Mouse (Mus musculus): Measurements from ENCODE around the gene AC131692.1. TPM values are rescaled to one million over a fixed set of nuclear protein-coding genes. Genes with fewer than 3 reads are reported as not detected.
"Not testable (repeated sequence)": the region's sequence is repeated elsewhere in the genome, so short reads cannot be mapped to it uniquely, and the experiment has no call there.

Gene AC131692.1
- polyA plus RNA-seq, 1 experiment from 2014 or later = 0.42 TPM

DNA sequence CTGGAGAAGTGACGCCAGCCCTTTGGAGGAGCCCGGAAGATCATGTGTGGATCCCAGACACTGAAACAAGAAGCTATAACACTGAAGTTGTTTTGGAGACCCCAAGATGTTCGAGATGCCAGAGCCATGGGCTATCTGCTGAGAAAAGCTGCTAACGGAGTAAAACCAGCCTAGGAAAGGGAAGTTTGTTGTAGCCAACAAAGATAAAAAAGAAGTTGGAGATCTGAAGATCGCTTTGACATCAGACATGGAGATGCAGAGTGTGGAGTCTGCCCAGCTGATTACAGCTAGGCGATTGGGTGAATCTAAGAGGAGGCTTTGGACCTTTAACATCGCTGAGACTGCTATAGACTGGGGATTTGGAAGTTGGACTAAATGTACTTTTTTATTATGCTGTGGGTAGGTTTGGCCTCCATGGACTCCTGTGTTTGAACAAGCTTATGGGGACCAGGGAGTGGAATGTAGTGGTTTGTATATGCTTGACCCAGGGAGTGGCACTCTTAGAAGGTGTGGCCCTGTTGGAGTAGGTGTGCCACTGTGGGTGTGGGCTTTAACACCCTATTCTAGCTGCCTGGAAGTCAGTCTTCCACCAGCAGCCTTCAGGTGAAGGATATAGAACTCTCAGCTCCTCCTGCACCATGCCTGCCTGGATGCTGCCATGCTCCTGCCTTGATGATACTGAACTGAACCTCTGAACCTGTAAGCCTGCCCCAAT lies 36.4 kb downstream of the AC131692.1 start:
- H3K4me1 ChIP-seq = peaks cover 13% of the 10 kb centered on the region
- WGBS = 81% methylated on average over 7 of the region's 7 CpGs
- not testable (repeated sequence) for H3K27me3 ChIP-seq (ENCODE audit: low read depth, poor library complexity, severe bottlenecking); DNase-seq (ENCODE audit: low spot score); H3K9me3 ChIP-seq (replicated peaks); H3K27ac ChIP-seq (replicated peaks); H3K4me3 ChIP-seq
- peaks cover 15% of the 10 kb centered on the region for H3K36me3 ChIP-seq

DNA sequence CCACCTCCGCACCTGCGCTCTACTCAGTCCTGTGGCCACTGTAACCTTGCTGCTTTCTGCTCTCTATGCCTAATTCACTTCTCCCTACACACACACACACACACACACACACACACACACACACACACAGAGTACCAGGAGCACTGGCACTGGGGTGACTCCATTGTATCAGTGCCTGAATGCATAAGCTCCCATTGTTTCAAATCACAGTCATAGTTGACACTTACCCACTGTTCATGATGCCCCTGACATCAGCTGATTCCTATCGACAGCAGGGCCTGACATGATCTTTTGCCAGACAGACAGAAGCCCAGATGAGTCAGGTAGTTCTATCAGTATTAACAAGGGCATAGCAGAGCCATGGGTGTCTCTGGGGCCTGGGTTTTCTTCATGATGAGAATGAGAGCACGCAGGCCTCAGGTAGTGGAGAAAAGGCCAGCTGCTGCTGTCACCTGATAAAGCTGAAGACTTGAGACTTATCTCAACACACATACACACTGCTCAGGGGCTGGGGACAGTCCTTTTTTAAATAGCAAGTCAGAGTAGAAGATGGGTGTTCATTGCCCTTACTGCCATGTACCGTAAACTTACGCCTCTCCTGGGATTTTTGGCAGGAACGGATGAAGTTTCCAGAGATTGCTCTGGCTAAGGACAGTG lies 38.1 kb downstream of the AC131692.1 start:
- H3K27ac ChIP-seq (replicated peaks) = no peak overlapping the region
- 89% methylated on average over 7 of the region's 7 CpGs for WGBS
- no peak overlapping the region for H3K4me3 ChIP-seq
- DNase-seq (ENCODE audit: low spot score) = no peak
- peaks cover 13% of the 10 kb centered on the region for H3K4me1 ChIP-seq
- peaks cover 32% of the 10 kb centered on the region for H3K36me3 ChIP-seq
- no peaks in the 10 kb centered on the region for H3K9me3 ChIP-seq (replicated peaks)
- no peaks in the 10 kb centered on the region for H3K27me3 ChIP-seq (ENCODE audit: low read depth, poor library complexity, severe bottlenecking)

DNA sequence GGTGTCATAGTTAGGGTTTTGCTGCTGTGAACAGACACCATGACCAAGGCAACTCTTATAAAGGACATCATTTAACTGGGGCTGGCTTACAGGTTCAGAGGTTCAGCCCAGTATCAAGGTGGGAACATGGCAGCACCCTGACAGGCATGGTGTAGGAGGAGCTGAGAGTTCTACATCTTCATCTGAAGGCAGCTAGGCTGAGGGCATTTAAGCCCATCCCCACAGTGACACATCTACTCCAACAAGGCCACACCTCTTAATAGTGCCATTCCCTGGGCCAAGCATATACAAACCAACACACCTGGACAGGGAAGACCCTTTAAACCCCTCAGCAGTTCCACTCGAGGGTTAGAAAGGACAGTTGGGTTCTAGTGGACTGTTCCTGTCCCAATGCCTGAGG lies 39.0 kb downstream of the AC131692.1 start:
- not testable (repeated sequence) for H3K4me1 ChIP-seq; H3K27me3 ChIP-seq (ENCODE audit: low read depth, poor library complexity, severe bottlenecking); DNase-seq (ENCODE audit: low spot score); H3K9me3 ChIP-seq (replicated peaks); H3K27ac ChIP-seq (replicated peaks); H3K4me3 ChIP-seq
- 48% methylated on average over 1 of the region's 1 CpGs for WGBS
- peaks cover 41% of the 10 kb centered on the region for H3K36me3 ChIP-seq

DNA sequence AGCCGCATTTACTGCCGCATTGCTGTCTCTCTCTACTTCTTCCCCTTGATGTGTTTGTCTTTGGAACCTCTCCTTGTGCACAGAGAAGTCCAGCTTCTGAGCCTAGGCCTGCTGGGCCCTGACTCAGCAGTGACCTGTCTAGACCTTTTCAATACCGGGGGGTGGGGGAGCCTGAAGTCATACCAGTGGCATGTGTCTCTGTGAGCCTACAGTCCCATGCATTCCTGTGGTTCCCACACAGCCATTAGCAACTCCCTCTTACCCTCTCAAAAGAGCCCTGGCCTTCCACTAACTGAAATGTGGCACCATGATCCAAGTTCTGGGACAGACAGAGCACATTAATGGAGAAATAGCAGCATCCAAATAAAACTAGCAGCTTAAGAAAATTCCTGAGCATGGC lies 42.2 kb downstream of the AC131692.1 start:
- H3K9me3 ChIP-seq (replicated peaks) = no peaks in the 10 kb centered on the region
- no peak overlapping the region for H3K27ac ChIP-seq (replicated peaks)
- H3K36me3 ChIP-seq = peaks cover 47% of the 10 kb centered on the region
- H3K4me3 ChIP-seq = no peak overlapping the region
- H3K27me3 ChIP-seq (ENCODE audit: low read depth, poor library complexity, severe bottlenecking) = no peaks in the 10 kb centered on the region
- WGBS = 85% methylated on average over 3 of the region's 3 CpGs
- H3K4me1 ChIP-seq = peaks cover 12% of the 10 kb centered on the region
- DNase-seq (ENCODE audit: low spot score) = no peak

DNA sequence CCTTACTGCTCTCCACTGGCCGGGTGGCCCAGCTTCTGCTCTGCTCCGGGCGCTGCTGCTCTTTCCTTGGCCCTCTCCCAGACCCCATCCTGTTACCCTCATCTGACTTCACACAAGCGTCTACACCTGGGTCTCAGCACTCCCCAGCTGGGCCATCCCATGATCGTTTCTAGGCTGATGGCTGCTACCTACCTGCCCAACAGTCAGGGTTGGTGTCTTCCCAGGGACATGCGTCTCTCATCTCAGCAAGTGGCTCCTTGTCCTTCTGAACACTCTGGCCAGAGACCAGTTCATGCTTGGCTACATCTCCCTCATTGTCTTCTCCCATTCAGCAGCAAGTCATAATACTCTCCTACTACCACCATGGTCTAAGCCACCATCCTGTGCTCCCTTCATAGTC lies 45.5 kb downstream of the AC131692.1 start:
- Histone ChIP-seq H3K9me3 (replicated peaks) (no peaks in the 10 kb centered on the region), H3K27me3 (ENCODE audit: low read depth, poor library complexity, severe bottlenecking) (no peaks in the 10 kb centered on the region), H3K4me1 (peaks cover 12% of the 10 kb centered on the region), H3K27ac (replicated peaks) (peak overlapping the region; percentile 97), H3K4me3 (peak overlapping the region; percentile 69), H3K36me3 (peaks cover 40% of the 10 kb centered on the region)
- WGBS = 94% methylated on average over 6 of the region's 6 CpGs
- DNase-seq (ENCODE audit: low spot score) = no peak

DNA sequence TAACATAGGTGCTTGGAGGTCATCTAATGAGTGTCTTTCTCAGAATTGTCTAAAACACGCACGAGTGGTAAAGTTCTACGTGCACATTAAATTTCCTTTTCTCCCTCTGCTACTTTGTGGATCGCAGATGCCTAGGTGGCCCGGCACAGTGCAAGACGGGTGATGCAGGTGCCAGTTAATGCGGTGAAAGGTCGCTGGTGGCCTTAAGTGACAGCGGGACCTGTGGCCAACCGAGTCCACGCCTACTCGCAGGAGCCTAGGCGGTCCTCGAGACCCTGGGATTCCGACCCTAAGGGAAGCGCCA lies 46.1 kb downstream of the AC131692.1 start:
- 10% methylated on average over 16 of the region's 16 CpGs for WGBS
- Histone ChIP-seq H3K4me1 (peaks cover 12% of the 10 kb centered on the region), H3K27me3 (ENCODE audit: low read depth, poor library complexity, severe bottlenecking) (no peaks in the 10 kb centered on the region), H3K4me3 (peak overlapping the region; percentile 69), H3K9me3 (replicated peaks) (no peaks in the 10 kb centered on the region), H3K27ac (replicated peaks) (peak overlapping the region; percentile 97), H3K36me3 (peaks cover 34% of the 10 kb centered on the region)
- DNase-seq (ENCODE audit: low spot score) = no peak

DNA sequence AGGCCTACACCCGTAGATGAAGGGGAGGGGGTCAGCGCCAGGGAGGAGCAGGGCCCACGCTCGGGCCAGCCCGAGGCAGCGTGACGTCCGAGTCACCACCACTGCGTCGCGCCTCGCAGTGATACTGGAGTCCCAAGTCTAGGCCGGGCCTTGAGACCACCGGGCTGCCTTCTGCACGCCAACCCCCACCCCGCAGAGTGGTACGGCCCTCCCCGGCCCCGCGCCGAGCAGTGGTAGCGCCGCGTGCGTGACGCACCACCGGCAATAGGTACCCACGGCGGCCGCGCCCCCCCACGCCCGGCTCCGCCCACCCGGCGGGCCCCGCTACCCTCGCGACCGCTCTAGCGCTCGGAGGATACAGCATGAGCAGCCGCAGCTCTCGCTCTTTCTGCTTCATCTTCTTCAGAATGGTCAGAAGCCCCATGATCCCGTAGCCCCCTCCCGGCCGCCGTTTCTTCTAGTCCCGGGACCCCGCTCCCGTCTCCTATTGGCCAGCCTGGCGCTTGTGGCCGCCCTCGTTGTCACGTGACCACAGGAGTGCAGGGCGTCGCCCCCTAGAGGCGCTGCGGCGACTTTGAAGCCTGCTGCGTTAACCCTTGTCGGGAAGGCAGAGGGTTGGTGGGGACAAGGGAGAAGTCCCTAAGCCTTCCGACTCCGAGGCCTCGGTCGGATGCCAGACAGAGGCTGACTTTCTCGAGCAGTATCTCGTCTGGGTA lies 46.6 kb downstream of the AC131692.1 start, which contains the start of gene Batf2:
Batf2 (plus strand) TSS at position 306 of the 716 bp plus-strand sequence.
- Histone ChIP-seq H3K36me3 (peaks cover 29% of the 10 kb centered on the region), H3K9me3 (replicated peaks) (no peaks in the 10 kb centered on the region), H3K4me1 (peaks cover 12% of the 10 kb centered on the region), H3K27ac (replicated peaks) (peak within 1 kb of the TSS; percentile 97), H3K27me3 (ENCODE audit: low read depth, poor library complexity, severe bottlenecking) (no peaks in the 10 kb centered on the region), H3K4me3 (peak within 1 kb of the TSS; percentile 69)
- WGBS = under 1% methylated on average over 65 of the region's 68 CpGs
- DNase-seq (ENCODE audit: low spot score) = peak; percentile 97

DNA sequence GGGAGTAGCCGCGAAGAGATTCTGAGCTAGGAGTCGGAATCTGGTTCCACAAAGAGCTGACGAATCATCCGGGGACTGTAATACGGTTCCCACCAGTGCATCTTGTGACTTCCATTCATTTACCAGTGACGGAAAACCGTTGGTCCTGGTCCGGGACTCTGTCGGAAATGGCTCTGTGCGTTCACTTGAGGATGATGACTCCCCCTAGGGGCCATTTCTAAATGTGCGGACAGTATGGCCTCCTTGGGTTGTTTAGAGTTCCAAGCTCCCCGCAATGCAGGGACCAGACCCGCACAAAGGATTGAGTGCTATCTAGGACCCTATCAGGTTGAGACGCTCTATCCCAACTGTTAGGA lies 47.2 kb downstream of the AC131692.1 start, which contains the start of gene Arl2:
Arl2 (minus strand) TSS at position 155 of the 356 bp plus-strand sequence.
- Histone ChIP-seq H3K9me3 (replicated peaks) (no peaks in the 10 kb centered on the region), H3K4me3 (peak within 1 kb of the TSS; percentile 69), H3K27me3 (ENCODE audit: low read depth, poor library complexity, severe bottlenecking) (no peaks in the 10 kb centered on the region), H3K36me3 (peaks cover 24% of the 10 kb centered on the region), H3K4me1 (peaks cover 12% of the 10 kb centered on the region), H3K27ac (replicated peaks) (peak within 1 kb of the TSS; percentile 97)
- 0% methylated on average over 15 of the region's 15 CpGs for WGBS
- peak; percentile 87 for DNase-seq (ENCODE audit: low spot score)

DNA sequence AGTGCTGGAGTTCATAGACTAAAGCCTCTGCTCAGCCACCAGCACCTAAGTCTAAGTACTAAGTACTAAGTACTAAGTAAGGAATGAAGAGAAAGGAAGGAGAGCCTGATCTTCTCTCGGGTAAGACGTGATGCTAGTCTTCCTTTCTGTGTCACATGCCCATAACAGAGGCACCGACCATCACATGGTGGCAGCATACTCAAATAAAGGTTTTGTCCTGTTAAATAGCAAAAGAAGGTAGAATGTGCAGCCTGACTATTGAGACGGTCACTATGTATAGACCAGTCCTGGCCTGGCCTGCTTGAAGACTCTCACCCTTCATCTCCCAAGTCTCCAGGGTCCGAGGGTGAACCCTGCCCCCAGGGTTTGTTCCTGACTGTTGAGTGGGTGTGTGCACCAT lies 50.6 kb downstream of the AC131692.1 start:
- Histone ChIP-seq H3K4me1 (peaks cover 7% of the 10 kb centered on the region), H3K27me3 (ENCODE audit: low read depth, poor library complexity, severe bottlenecking) (no peaks in the 10 kb centered on the region), H3K9me3 (replicated peaks) (no peaks in the 10 kb centered on the region), H3K4me3 (no peak overlapping the region), H3K36me3 (no peaks in the 10 kb centered on the region), H3K27ac (replicated peaks) (no peak overlapping the region)
- whole genome bisulfite sequencing = 81% methylated on average over 5 of the region's 5 CpGs
- DNase-seq (ENCODE audit: low spot score) = no peak

Small RNA genes within 50 kb of the gene (microRNA-seq; reads per million reads assigned to microRNA genes)
- gene Mir6988 = 4.2 reads per million, percentile 9 among the genes with 10 or more reads in this experiment

Other genes starting within 250 kb of the AC131692.1 start
- gene Frmd8, start 219.1 kb upstream of the AC131692.1 start, polyA plus RNA-seq (2016; fragmentation: Nextera tagmentation; extraction: Ambion mirVana) = 33.8 and 34.9 TPM in 2 replicates
- 2.3 and 2.6 TPM in 2 replicates for gene Slc25a45, start 216.6 kb upstream of the AC131692.1 start, polyA plus RNA-seq (2016; fragmentation: Nextera tagmentation; extraction: Ambion mirVana)
- gene Tigd3, start 200.3 kb upstream of the AC131692.1 start, polyA plus RNA-seq (2016; fragmentation: Nextera tagmentation; extraction: Ambion mirVana) = 9.5 and 10.8 TPM in 2 replicates
- 242 and 245 TPM in 2 replicates for gene Dpf2, start 181.4 kb upstream of the AC131692.1 start, polyA plus RNA-seq (2016; fragmentation: Nextera tagmentation; extraction: Ambion mirVana)
- gene Cdc42ep2, start 169.6 kb upstream of the AC131692.1 start, polyA plus RNA-seq (2016; fragmentation: Nextera tagmentation; extraction: Ambion mirVana) = 1.8 and 2.2 TPM in 2 replicates
- 97.3 and 110 TPM in 2 replicates for gene Pola2, start 130.2 kb upstream of the AC131692.1 start, polyA plus RNA-seq (2016; fragmentation: Nextera tagmentation; extraction: Ambion mirVana)
- gene Slc22a20, start 108.3 kb upstream of the AC131692.1 start, polyA plus RNA-seq (2016; fragmentation: Nextera tagmentation; extraction: Ambion mirVana) = not detected in 2 replicates
- 4.1 and 4.3 TPM in 2 replicates for gene Capn1, start 78.5 kb upstream of the AC131692.1 start, polyA plus RNA-seq (2016; fragmentation: Nextera tagmentation; extraction: Ambion mirVana)
- gene Syvn1, start 47.8 kb upstream of the AC131692.1 start, polyA plus RNA-seq (2016; fragmentation: Nextera tagmentation; extraction: Ambion mirVana) = 35.0 and 35.8 TPM in 2 replicates
- 85.3 and 88.4 TPM in 2 replicates for gene Mrpl49, start 36.6 kb upstream of the AC131692.1 start, polyA plus RNA-seq (2016; fragmentation: Nextera tagmentation; extraction: Ambion mirVana)
- gene Fau, start 36.6 kb upstream of the AC131692.1 start, polyA plus RNA-seq (2016; fragmentation: Nextera tagmentation; extraction: Ambion mirVana) = 711 and 835 TPM in 2 replicates
- gene Znhit2, start 33.2 kb upstream of the AC131692.1 start, polyA plus RNA-seq (2016; fragmentation: Nextera tagmentation; extraction: Ambion mirVana) = 36.6 and 37.2 TPM in 2 replicates
- gene Tm7sf2, start 26.0 kb upstream of the AC131692.1 start, polyA plus RNA-seq (2016; fragmentation: Nextera tagmentation; extraction: Ambion mirVana) = 37.3 and 41.9 TPM in 2 replicates
- gene Vps51, start 17.2 kb upstream of the AC131692.1 start, polyA plus RNA-seq (2016; fragmentation: Nextera tagmentation; extraction: Ambion mirVana) = 68.0 and 77.3 TPM in 2 replicates
- not detected in 2 replicates for gene Tmem262, start 14.4 kb upstream of the AC131692.1 start, polyA plus RNA-seq (2016; fragmentation: Nextera tagmentation; extraction: Ambion mirVana)
- gene Gm28374, start 12.2 kb upstream of the AC131692.1 start, polyA plus RNA-seq (2016; fragmentation: Nextera tagmentation; extraction: Ambion mirVana) = 2.4 and 3.1 TPM in 2 replicates
- gene Zfpl1, start 9.5 kb upstream of the AC131692.1 start, polyA plus RNA-seq (2016; fragmentation: Nextera tagmentation; extraction: Ambion mirVana) = 76.1 and 85.2 TPM in 2 replicates
- 70.2 and 75.4 TPM in 2 replicates for gene Cdca5, start 9.4 kb upstream of the AC131692.1 start, polyA plus RNA-seq (2016; fragmentation: Nextera tagmentation; extraction: Ambion mirVana)
- gene Naaladl1, start 11.4 kb downstream of the AC131692.1 start, polyA plus RNA-seq (2016; fragmentation: Nextera tagmentation; extraction: Ambion mirVana) = 0.72 and 0.99 TPM in 2 replicates
- 61.8 and 70.0 TPM in 2 replicates for gene Sac3d1, start 24.2 kb downstream of the AC131692.1 start, polyA plus RNA-seq (2016; fragmentation: Nextera tagmentation; extraction: Ambion mirVana)
- 24.0 and 28.9 TPM in 2 replicates for gene Snx15, start 33.9 kb downstream of the AC131692.1 start, polyA plus RNA-seq (2016; fragmentation: Nextera tagmentation; extraction: Ambion mirVana)
- not detected in 2 replicates for gene Batf2, start 46.6 kb downstream of the AC131692.1 start, polyA plus RNA-seq (2016; fragmentation: Nextera tagmentation; extraction: Ambion mirVana)
- 118 and 124 TPM in 2 replicates for gene Arl2, start 47.1 kb downstream of the AC131692.1 start, polyA plus RNA-seq (2016; fragmentation: Nextera tagmentation; extraction: Ambion mirVana)
- not detected in 2 replicates for gene Majin, start 90.0 kb downstream of the AC131692.1 start, polyA plus RNA-seq (2016; fragmentation: Nextera tagmentation; extraction: Ambion mirVana)
- not detected in 2 replicates for gene Gpha2, start 132.0 kb downstream of the AC131692.1 start, polyA plus RNA-seq (2016; fragmentation: Nextera tagmentation; extraction: Ambion mirVana)
- 31.7 and 42.8 TPM in 2 replicates for gene Ppp2r5b, start 141.5 kb downstream of the AC131692.1 start, polyA plus RNA-seq (2016; fragmentation: Nextera tagmentation; extraction: Ambion mirVana)
- gene Atg2a, start 147.2 kb downstream of the AC131692.1 start, polyA plus RNA-seq (2016; fragmentation: Nextera tagmentation; extraction: Ambion mirVana) = 10.1 and 13.4 TPM in 2 replicates
- 81.6 and 93.5 TPM in 2 replicates for gene Ehd1, start 182.3 kb downstream of the AC131692.1 start, polyA plus RNA-seq (2016; fragmentation: Nextera tagmentation; extraction: Ambion mirVana)
- 0.11 and 0.15 TPM in 2 replicates for gene Cdc42bpg, start 212.0 kb downstream of the AC131692.1 start, polyA plus RNA-seq (2016; fragmentation: Nextera tagmentation; extraction: Ambion mirVana)
- 124 and 128 TPM in 2 replicates for gene Men1, start 240.6 kb downstream of the AC131692.1 start, polyA plus RNA-seq (2016; fragmentation: Nextera tagmentation; extraction: Ambion mirVana)
- gene Map4k2, start 246.7 kb downstream of the AC131692.1 start, polyA plus RNA-seq (2016; fragmentation: Nextera tagmentation; extraction: Ambion mirVana) = 11.3 and 13.8 TPM in 2 replicates